In genomic region chr2:148338894-148339293, GRCm38 (mm10) we compare ENCODE assay signal across 13 mouse cellular contexts. TPM values are rescaled to one million over a fixed set of nuclear protein-coding genes. Genes with fewer than 3 reads are reported as not detected.
DNase-seq lines count a peak whose midpoint lies in the region; ATAC-seq and TF ChIP-seq lines count a peak whose summit lies in the region.
"Had no signal": no experiment of that assay in that cellular context is flagged by ENCODE, and none has a peak within 500 bp of the region (broad histone marks: within the 10 kb centered on the region; RNA-seq: fewer than 3 reads in every experiment).

No protein-coding gene starts in this region.

- H3K4me1 ChIP-seq in kidney, embryonic 15.5 days, result 0 out of 2 replicates have a peak, but pooled peaks cover 6% of the 10 kb centered on the region
- peaks cover 3% of the 10 kb centered on the region; the same call in 1 of the 2 replicates for H3K4me1 ChIP-seq in lung, postnatal 0 days (ENCODE audit: insufficient read depth, low read depth, low read length)
- no peaks in the 10 kb centered on the region for H3K4me1 ChIP-seq in cortical plate, adult 2 months (ENCODE audit: control insufficient read depth, insufficient read depth, low read length)
- H3K4me1 ChIP-seq: forebrain, embryonic 13.5 days; stomach, embryonic 15.5 days had no signal

- ATAC-seq in kidney, embryonic 15.5 days (replicated peaks; ENCODE audit: low FRiP score), result no peak
- no peak for ATAC-seq in lung, postnatal 0 days
- ATAC-seq: CD4-positive, CD25-positive, alpha-beta regulatory T cell, adult 4 months had no signal

- 0 out of 2 replicates have a peak, but pooled peaks have one; percentile 5 for TF ChIP-seq CTCF in lung, postnatal 0 days (IDR thresholded peaks at IDR 0.05)
- TF ChIP-seq CTCF in brain, embryonic 14.5 days (IDR thresholded peaks at IDR 0.05; ENCODE audit: borderline replicate concordance, extremely low read depth, insufficient read depth, insufficient read length), result no peak
- TF ChIP-seq CTCF in cortical plate, adult 2 months (IDR thresholded peaks at IDR 0.05; ENCODE audit: extremely low read depth, insufficient read depth, low read length), result no peak

- no peaks in the 10 kb centered on the region for H3K36me3 ChIP-seq in kidney, embryonic 15.5 days
- no peaks in the 10 kb centered on the region for H3K36me3 ChIP-seq in lung, postnatal 0 days (ENCODE audit: insufficient read depth, low read length)
- H3K36me3 ChIP-seq: stomach, embryonic 15.5 days had no signal

- DNase-seq in kidney, postnatal 14 days, result no peak
- DNase-seq in lung, postnatal 0 days (ENCODE audit: low spot score), result no peak
- DNase-seq in lung, postnatal 25 days (ENCODE audit: low spot score), result no peak
- peak; percentile 50 for DNase-seq in brain, embryonic 14.5 days (ENCODE audit: low read depth)
- DNase-seq in cerebellum, adult 9-10 months, result no peak
- DNase-seq: cerebellum, adult 9-11 months; retina, postnatal 1 day; thymus, postnatal 14 days had no signal

- no peak overlapping the region for H3K9ac ChIP-seq in kidney, embryonic 15.5 days
- no peak overlapping the region for H3K9ac ChIP-seq in lung, postnatal 0 days (replicated peaks; ENCODE audit: low read depth)
- H3K9ac ChIP-seq: forebrain, embryonic 13.5 days; stomach, embryonic 15.5 days had no signal

- no peak overlapping the region for H3K4me3 ChIP-seq in kidney, embryonic 15.5 days (replicated peaks)
- H3K4me3 ChIP-seq in lung, postnatal 0 days (ENCODE audit: low read depth, low read length), result no peak overlapping the region
- H3K4me3 ChIP-seq in cortical plate, adult 2 months (ENCODE audit: insufficient read depth, low read length), result no peak overlapping the region
- H3K4me3 ChIP-seq: forebrain, embryonic 13.5 days; stomach, embryonic 15.5 days had no signal

- no peak for TF ChIP-seq EP300 in lung, postnatal 0 days (IDR thresholded peaks at IDR 0.05)

- no peak overlapping the region for H3K4me2 ChIP-seq in kidney, embryonic 15.5 days
- no peak overlapping the region for H3K4me2 ChIP-seq in lung, postnatal 0 days (replicated peaks; ENCODE audit: low read depth, low read length)
- H3K4me2 ChIP-seq: forebrain, embryonic 13.5 days; stomach, embryonic 15.5 days had no signal

- no peak for TF ChIP-seq POLR2A in brain, embryonic 14.5 days (IDR thresholded peaks at IDR 0.05; ENCODE audit: borderline replicate concordance, extremely low read depth, insufficient read depth, insufficient read length, poor library complexity, severe bottlenecking)
- no peak for TF ChIP-seq POLR2A in cortical plate, adult 2 months (IDR thresholded peaks at IDR 0.05; ENCODE audit: extremely low read depth, insufficient read depth, low read length)

- H3K9me3 ChIP-seq in kidney, embryonic 15.5 days (replicated peaks), result no peaks in the 10 kb centered on the region
- no peaks in the 10 kb centered on the region for H3K9me3 ChIP-seq in lung, postnatal 0 days (ENCODE audit: low read length)
- H3K9me3 ChIP-seq: forebrain, embryonic 13.5 days; stomach, embryonic 15.5 days had no signal

- H3K27me3 ChIP-seq in kidney, embryonic 15.5 days, result no peaks in the 10 kb centered on the region
- H3K27me3 ChIP-seq in lung, postnatal 0 days (replicated peaks; ENCODE audit: insufficient read depth, low read length), result no peaks in the 10 kb centered on the region
- H3K27me3 ChIP-seq: forebrain, embryonic 13.5 days; stomach, embryonic 15.5 days had no signal

- H3K27ac ChIP-seq in kidney, embryonic 15.5 days, result peak overlapping the region; percentile 70
- H3K27ac ChIP-seq in lung, postnatal 0 days (ENCODE audit: low read length), result peak overlapping the region; percentile 71
- H3K27ac ChIP-seq in cortical plate, adult 2 months (ENCODE audit: insufficient read depth, low read length), result peak overlapping the region; percentile 1; the same call in 1 of the 2 replicates
- H3K27ac ChIP-seq: forebrain, embryonic 13.5 days; stomach, embryonic 15.5 days had no signal

RNA-seq across cellular contexts. Expression of gene Sstr4, which starts 56.2 kb away (rescaled TPM):
- 0.25 and 0.30 TPM in 2 replicates for polyA plus RNA-seq in kidney, embryonic 15.5 days (2015; fragmentation: Nextera tagmentation; extraction: Ambion mirVana)
- 0.56 and 0.77 TPM in 2 replicates for polyA plus RNA-seq in lung, postnatal 0 days (2015; fragmentation: Nextera tagmentation; extraction: Ambion mirVana)
- polyA plus RNA-seq in brain, embryonic 14.5 days (2012; rRNA removed), result 2.3 and 2.9 TPM in 2 replicates
- 21.9 and 25.7 TPM in 2 replicates for polyA plus RNA-seq in cortical plate, adult 2 months (2012; rRNA removed)
- polyA plus RNA-seq: CD4-positive, CD25-positive, alpha-beta regulatory T cell, adult 4 months had no signal

Comparison
In these comparisons a context has a peak if more than half of its experiments do, and no peak if none do; other contexts are left out.
1. H3K27ac ChIP-seq: peak in every context shown above with its lines; median percentile 71 in lung, postnatal 0 days; 70 in kidney, embryonic 15.5 days; 1 in cortical plate, adult 2 months.